Mouse (Mus musculus) urinary bladder, postnatal 25 days (tissue): ENCODE measurements around the gene Zscan4-ps2.
"Not testable (repeated sequence)": the region's sequence is repeated elsewhere in the genome, so short reads cannot be mapped to it uniquely, and the experiment has no call there.

ENCODE experiments used
- DNase-seq: peaks from one replicate; pipeline ENCODE4 v3.0.0; 2022; ENCODE audit warnings: low spot score

Zscan4-ps2 gene

GRCm38 (mm10) chr7:11514010-11514409, at the start of gene Zscan4-ps2:
TSS of gene Zscan4-ps2 (plus strand) at chr7:11514310.
- not testable (repeated sequence) for DNase-seq
